Mouse (Mus musculus): ENCODE results near the gene Adgrb2.

- TF ChIP-seq ZKSCAN1 (IDR thresholded peaks at IDR 0.05; ENCODE audit: borderline replicate concordance, low read depth, low read length) (no peak), POLR2A (IDR thresholded peaks at IDR 0.05; ENCODE audit: low read depth, low read length) (no peak), CTCF (conservative IDR thresholded peaks at IDR 0.05 in 1 of 2, IDR thresholded peaks at IDR 0.05 in 1 of 2; ENCODE audit: low read depth in 2 of 2, low read length in 2 of 2) (no peak), MYC (IDR thresholded peaks at IDR 0.05; ENCODE audit: low read depth, low read length) (no peak), ELF1 (IDR thresholded peaks at IDR 0.05; ENCODE audit: low read depth, low read length) (no peak), CHD1 (IDR thresholded peaks at IDR 0.05; ENCODE audit: low read depth, low read length) (no peak), ETS1 (conservative IDR thresholded peaks at IDR 0.05; ENCODE audit: low read depth, low read length) (no peak), IRF4 (IDR thresholded peaks at IDR 0.05; ENCODE audit: low read depth, low read length) (no peak), EP300 (IDR thresholded peaks at IDR 0.05; ENCODE audit: low read length) (no peak), ZMIZ1 (IDR thresholded peaks at IDR 0.05; ENCODE audit: low read depth, low read length) (no peak)
Observed at GRCm38 (mm10) chr4:130041076-130041475, 56.4 kb downstream of the Adgrb2 start.

Data from CH12.LX (cell line).